Mouse (Mus musculus) heart, adult 2 months (tissue): ENCODE measurements at regions not wholly inside any gene's neighbourhood (a gene's known extent, or its start where the extent isn't known, plus 50 kb on each side); places are given as distances from the start of the nearest gene placed in this dataset.
A peak's percentile ranks its signal among the peaks of the same experiment; 100 is the strongest.
"Not testable (repeated sequence)": the region's sequence is repeated elsewhere in the genome, so short reads cannot be mapped to it uniquely, and the experiment has no call there.

Source experiments
- DNase-seq, 2 experiments: peaks; one replicate each; pipeline ENCODE4 v3.0.0; 2021
- H3K27ac ChIP-seq: fragments of 200-600 bp; 2 replicates; pipeline ENCODE4 v1.8.1; 2022
- H3K27me3 ChIP-seq: fragments of 200-500 bp; 2 replicates; pipeline ENCODE4 v1.6.1; 2012; ENCODE audit warnings: mild to moderate bottlenecking, low read length, inconsistent platforms, mixed read lengths; ENCODE audit not compliant: control insufficient read depth, insufficient read depth
- H3K36me3 ChIP-seq: fragments of 200-500 bp; 2 replicates; pipeline ENCODE4 v1.6.1; 2012; ENCODE audit warnings: low read length, inconsistent platforms; ENCODE audit not compliant: control insufficient read depth, insufficient read depth
- H3K4me1 ChIP-seq: fragments of 200-500 bp; 2 replicates; pipeline ENCODE4 v1.6.1; 2011; ENCODE audit warnings: low read length; ENCODE audit not compliant: control insufficient read depth, insufficient read depth
- H3K4me3 ChIP-seq: fragments of 200-600 bp; 2 replicates; pipeline ENCODE4 v1.8.1; 2022
- H3K79me2 ChIP-seq: fragments of 200-500 bp; replicated peaks from 2 replicates; pipeline ENCODE4 v1.6.1; 2012; ENCODE audit warnings: mild to moderate bottlenecking, inconsistent platforms, low read length, moderate library complexity, mixed read lengths; ENCODE audit not compliant: control insufficient read depth, insufficient read depth
- H3K9ac ChIP-seq: fragments of 200-500 bp; 2 replicates; pipeline ENCODE4 v1.6.1; 2012; ENCODE audit warnings: low read depth, mild to moderate bottlenecking, control low read depth, inconsistent platforms, low read length, mixed read lengths
- CTCF ChIP-seq: fragments of 200-600 bp; IDR thresholded peaks from 2 replicates; pipeline ENCODE4 v1.8.1; 2022; ENCODE audit warnings: antibody characterized with exemption, mild to moderate bottlenecking, moderate library complexity
- EP300 ChIP-seq: fragments of 200-500 bp; IDR thresholded peaks from 2 replicates; pipeline ENCODE4 v1.6.1; 2011; ENCODE audit warnings: low read depth, low read length, control low read depth; ENCODE audit not compliant: insufficient read depth
- POLR2A ChIP-seq: fragments of 200-500 bp; IDR thresholded peaks from 2 replicates; pipeline ENCODE4 v1.6.1; 2011; ENCODE audit warnings: mild to moderate bottlenecking, low read depth, low read length, control low read depth; ENCODE audit not compliant: insufficient read depth
- WGBS: fragments of 180-500 bp; shearing (Covaris S2); methylation state at CpG from one replicate; pipeline ENCODE4 v1.1.7; 2018; 5-methylcytosine and 5-hydroxymethylcytosine counted together
- intact Hi-C: fragments of 180-260 bp; cut with DNase I; formaldehyde crosslinking; loops from one replicate; pipeline ENCODE4 v1.15.1; 2025

DNA sequence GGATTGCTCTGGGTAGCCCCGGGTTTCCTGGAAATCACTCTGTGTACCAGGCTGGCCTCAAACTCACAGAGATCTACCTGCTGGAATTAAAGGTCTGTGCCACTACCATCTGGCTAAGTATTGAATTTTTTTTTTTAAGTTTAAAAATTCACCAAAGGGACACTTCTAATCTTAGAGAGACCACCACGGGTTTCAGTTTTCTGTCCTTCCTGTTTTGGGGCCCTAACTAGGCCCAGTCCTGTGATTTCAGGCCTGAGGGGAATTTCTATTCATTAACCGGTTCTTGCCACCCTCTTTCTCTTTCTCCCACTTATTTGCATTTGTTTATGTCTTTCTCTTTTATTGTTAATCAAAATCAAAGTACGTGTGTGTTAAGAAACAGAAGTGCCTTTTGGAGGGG lies 122.1 kb upstream of the Cdk6 start:
- no peaks in the 10 kb centered on the region for H3K27me3 ChIP-seq
- no peak overlapping the region for H3K4me3 ChIP-seq
- intact Hi-C loops, result no loop called here
- no peaks in the 10 kb centered on the region for H3K79me2 ChIP-seq
- TF ChIP-seq EP300 (no peak), CTCF (no peak), POLR2A (no peak)
- no peaks in the 10 kb centered on the region for H3K4me1 ChIP-seq
- H3K27ac ChIP-seq, result no peak overlapping the region
- no peak overlapping the region for H3K9ac ChIP-seq
- no peaks in the 10 kb centered on the region for H3K36me3 ChIP-seq
- no peak for DNase-seq
- WGBS, result 62% methylated on average over 4 of the region's 4 CpGs

GRCm38 (mm10) chr5:3219770-3220169 lies 121.5 kb upstream of the Cdk6 start:
- WGBS, result 70% methylated on average over 3 of the region's 3 CpGs
- intact Hi-C loops, result no loop called here
- no peaks in the 10 kb centered on the region for H3K4me1 ChIP-seq
- DNase-seq, result no peak
- no peak overlapping the region for H3K9ac ChIP-seq
- no peaks in the 10 kb centered on the region for H3K27me3 ChIP-seq
- H3K4me3 ChIP-seq, result no peak overlapping the region
- no peaks in the 10 kb centered on the region for H3K36me3 ChIP-seq
- no peak for TF ChIP-seq CTCF
- TF ChIP-seq EP300, result no peak
- TF ChIP-seq POLR2A, result no peak
- H3K27ac ChIP-seq, result no peak overlapping the region
- no peaks in the 10 kb centered on the region for H3K79me2 ChIP-seq

DNA sequence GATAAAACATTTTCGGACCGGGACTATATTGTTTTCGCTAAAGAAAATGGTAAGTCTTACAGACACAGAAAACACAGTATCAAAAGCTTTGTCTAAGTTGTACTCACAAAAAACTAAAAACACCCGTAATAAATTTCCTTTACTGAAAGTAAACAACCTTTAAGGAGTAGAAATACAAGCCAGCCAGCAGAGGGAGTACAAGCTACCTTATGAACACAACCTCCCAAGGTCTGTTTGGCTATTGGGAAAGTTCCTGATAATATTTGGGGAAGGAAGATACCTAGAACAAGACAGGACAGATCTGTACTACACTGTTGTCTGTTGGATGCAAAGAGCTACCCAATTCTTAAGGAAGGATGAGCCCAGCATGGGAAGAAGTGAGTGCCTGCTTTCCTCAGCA lies 117.5 kb upstream of the Cdk6 start:
- H3K79me2 ChIP-seq, DNase-seq, H3K4me1 ChIP-seq, H3K27ac ChIP-seq, H3K9ac ChIP-seq, H3K27me3 ChIP-seq, H3K4me3 ChIP-seq, H3K36me3 ChIP-seq: not testable (repeated sequence)
- 59% methylated on average over 4 of the region's 4 CpGs for WGBS
- peak; percentile 69 for TF ChIP-seq CTCF
- intact Hi-C loops, result loop anchor here (1.0 kb wide), 1 partner anchor 292 kb away; no protein-coding TSS in a partner anchor

DNA sequence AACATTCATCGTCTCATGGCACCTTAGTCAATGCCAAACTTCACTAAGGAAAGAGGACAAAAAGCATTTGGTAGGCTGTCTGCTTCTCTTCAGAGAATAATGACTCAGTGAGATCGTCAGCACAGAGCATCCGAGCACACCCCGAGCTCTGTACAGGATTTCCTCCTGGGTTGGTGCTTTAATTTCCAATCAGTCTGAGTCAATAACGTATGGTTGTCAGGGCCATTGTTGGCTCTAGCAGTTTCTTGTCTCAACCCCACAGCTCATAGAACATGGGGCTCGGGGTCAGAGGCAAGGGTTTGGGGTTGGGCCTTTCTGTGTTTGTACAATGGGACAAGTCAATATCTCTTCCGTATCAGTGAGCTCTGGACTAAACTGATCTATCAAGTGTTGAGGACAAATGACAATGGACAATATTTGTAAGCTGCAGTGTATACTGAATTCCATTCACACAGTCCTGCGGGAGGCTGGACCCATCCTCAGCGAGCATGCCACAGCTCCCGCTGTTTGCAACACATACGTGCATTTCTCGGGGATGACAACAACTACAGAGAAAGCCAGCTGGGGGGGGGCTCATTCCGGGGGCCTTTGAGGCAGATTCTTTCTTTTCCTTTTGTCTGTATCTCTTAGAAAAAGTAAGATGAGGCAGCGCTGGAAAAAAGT lies 116.8 kb upstream of the Cdk6 start:
- H3K4me1 ChIP-seq, H3K9ac ChIP-seq, H3K27ac ChIP-seq, H3K36me3 ChIP-seq, H3K4me3 ChIP-seq, DNase-seq, H3K27me3 ChIP-seq, H3K79me2 ChIP-seq: not testable (repeated sequence)
- WGBS, result 78% methylated on average over 14 of the region's 14 CpGs
- intact Hi-C loops, result loop anchor here (1.0 kb wide), 1 partner anchor 292 kb away; no protein-coding TSS in a partner anchor

- H3K27ac ChIP-seq, H3K79me2 ChIP-seq, H3K27me3 ChIP-seq, H3K4me3 ChIP-seq, DNase-seq, intact Hi-C loops, H3K9ac ChIP-seq, H3K36me3 ChIP-seq, H3K4me1 ChIP-seq: not testable (repeated sequence)
- WGBS, result 90% methylated on average over 8 of the region's 8 CpGs
These were observed 115.9 kb upstream of the Cdk6 start for GRCm38 (mm10) chr5:3225358-3225757.

DNA sequence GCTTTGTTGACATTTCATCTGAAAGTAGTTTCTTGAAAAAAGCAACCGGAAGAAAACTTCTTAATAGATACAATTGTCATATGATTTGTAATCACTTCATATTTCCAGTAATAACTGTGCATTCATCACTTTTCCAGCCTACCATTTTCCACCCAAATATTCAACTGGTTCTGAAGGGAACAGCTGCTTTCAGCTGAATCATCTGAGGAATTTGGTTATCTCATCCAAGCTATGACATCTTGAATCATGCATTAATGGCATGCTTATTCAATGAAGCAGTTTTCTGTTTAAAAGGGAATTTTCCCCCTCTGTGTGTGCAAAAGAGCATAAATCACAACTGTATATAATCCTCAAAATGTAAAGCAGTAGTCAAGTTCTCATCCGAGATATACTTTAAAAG lies 97.2 kb upstream of the Cdk6 start:
- H3K36me3 ChIP-seq, DNase-seq, H3K9ac ChIP-seq, intact Hi-C loops, H3K27me3 ChIP-seq, H3K4me3 ChIP-seq, H3K79me2 ChIP-seq, H3K27ac ChIP-seq, H3K4me1 ChIP-seq: not testable (repeated sequence)
- WGBS, result 83% methylated on average over 2 of the region's 2 CpGs

DNA sequence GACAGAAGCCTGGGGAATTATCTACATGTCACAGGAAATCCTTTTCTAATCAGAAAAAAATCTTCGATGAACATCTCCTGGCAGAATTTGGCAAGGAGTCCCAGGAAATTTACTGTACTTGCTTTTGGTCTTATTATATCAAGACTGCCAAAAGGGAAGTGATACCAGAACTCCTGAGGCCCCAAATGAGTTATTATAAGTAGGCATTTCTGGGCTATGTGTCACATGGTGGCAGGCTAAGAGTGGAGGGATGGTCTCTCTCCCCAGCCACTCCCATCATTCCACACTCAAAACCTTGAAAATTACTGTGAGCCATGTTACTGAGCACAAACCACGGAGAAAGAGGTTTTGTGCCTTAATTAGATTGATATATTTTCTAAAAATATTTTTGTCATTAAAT lies 94.0 kb upstream of the Cdk6 start:
- no peak for TF ChIP-seq POLR2A
- no peak for TF ChIP-seq CTCF
- no peak for TF ChIP-seq EP300
- no peaks in the 10 kb centered on the region for H3K27me3 ChIP-seq
- intact Hi-C loops, result no loop called here
- no peak overlapping the region for H3K9ac ChIP-seq
- no peaks in the 10 kb centered on the region for H3K36me3 ChIP-seq
- H3K79me2 ChIP-seq, result no peaks in the 10 kb centered on the region
- H3K4me3 ChIP-seq, result no peak overlapping the region
- peaks cover 1% of the 10 kb centered on the region; the same call in 1 of the 2 replicates for H3K4me1 ChIP-seq
- no peak for DNase-seq
- no peak overlapping the region for H3K27ac ChIP-seq
- 25% methylated on average over 2 of the region's 2 CpGs for WGBS
